Mouse (Mus musculus) natural killer cell, adult 2 months (primary cell): ENCODE measurements around the gene Jmjd6.

ENCODE experiments used
- DNase-seq, 2 experiments: peaks; one replicate each; pipeline ENCODE4 v3.0.0; 2022; ENCODE audit warnings: low spot score in 2 of 2

The Jmjd6 gene

GRCm38 (mm10) chr11:116843261-116844233, at the start of gene Jmjd6, which contains the start of gene Mettl23:
Gene Jmjd6, minus strand, starts transcription at chr11:116843449.
Gene Mettl23, plus strand, starts transcription at chr11:116843278.
- peak; percentile 95 to 96 for DNase-seq

GRCm38 (mm10) chr11:116887136-116887535, 43.9 kb upstream of the Jmjd6 start:
- DNase-seq, result no peak

GRCm38 (mm10) chr11:116885275-116886151, 42.3 kb upstream of the Jmjd6 start:
- peak; percentile 42 to 64 for DNase-seq

GRCm38 (mm10) chr11:116884061-116884460, 40.8 kb upstream of the Jmjd6 start:
- no peak for DNase-seq

DNA sequence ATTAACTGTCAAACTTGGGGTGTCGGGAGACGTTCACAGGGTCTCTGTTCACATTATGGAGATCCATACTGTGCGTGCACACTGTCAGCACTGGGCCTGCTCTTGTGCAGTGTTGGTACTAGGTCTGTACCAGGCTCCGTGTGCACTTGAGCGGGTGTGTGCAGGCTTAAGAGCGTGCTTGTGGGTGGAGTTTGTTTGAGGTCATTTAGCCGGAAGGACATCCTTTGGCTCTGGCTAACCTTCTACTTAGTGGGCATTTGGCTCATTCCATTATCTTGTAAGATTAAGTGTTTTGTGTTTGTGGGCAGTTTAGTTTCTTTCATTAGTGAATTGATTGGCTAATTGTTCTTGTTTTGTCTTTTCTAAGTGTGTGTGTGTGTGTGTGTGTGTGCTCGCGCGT, 39.2 kb upstream of the Jmjd6 start:
- DNase-seq, result no peak

DNA sequence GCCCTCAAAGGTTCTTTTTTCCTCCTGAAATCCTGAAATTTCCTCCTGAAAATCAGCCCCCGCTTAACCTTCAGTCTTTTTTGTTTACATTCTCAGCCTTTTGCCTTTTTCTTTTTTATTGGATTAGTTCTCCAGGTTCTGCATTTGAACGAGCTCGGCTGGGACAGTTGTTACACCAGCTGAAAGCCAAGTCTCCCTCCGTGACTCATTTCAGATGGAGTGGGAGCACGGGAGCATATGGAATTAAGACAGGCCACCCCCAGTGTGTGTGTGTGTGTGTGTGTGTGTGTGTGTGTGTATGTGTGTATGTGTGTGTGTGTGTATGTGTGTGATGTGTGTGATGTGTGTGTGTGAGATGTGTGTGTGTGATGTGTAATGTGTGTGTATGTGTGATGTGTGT, 38.2 kb upstream of the Jmjd6 start:
- DNase-seq, result no peak

GRCm38 (mm10) chr11:116880839-116881238, 37.6 kb upstream of the Jmjd6 start:
- no peak for DNase-seq

- DNase-seq, result no peak
Measured at GRCm38 (mm10) chr11:116878454-116878853, 35.2 kb upstream of the Jmjd6 start.

GRCm38 (mm10) chr11:116873987-116874386, 30.7 kb upstream of the Jmjd6 start:
- no peak for DNase-seq

DNA sequence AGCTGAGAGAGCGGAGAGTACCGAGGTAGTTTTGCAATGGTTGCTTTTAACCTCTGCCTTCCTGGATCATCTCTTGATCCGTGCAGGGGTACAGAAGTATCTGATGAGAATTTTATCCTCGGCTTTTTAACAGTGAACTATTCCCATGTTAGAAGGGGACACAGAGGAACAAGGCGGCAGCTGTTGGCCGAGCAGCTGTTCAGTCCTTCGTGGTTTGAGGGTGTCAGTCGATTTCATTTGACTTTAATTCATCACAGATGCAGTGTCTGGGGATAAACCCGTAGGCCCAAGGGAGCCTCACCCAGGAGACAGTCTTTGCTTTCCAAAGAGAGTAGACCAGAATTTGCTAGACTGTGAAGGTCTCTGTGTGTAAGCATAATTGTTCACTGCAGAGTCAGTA, 28.3 kb upstream of the Jmjd6 start:
- DNase-seq, result no peak

- DNase-seq, result no peak
Measured at GRCm38 (mm10) chr11:116869641-116870040, 26.4 kb upstream of the Jmjd6 start.

- DNase-seq, result no peak
Measured at GRCm38 (mm10) chr11:116869223-116869622, 26.0 kb upstream of the Jmjd6 start.

DNA sequence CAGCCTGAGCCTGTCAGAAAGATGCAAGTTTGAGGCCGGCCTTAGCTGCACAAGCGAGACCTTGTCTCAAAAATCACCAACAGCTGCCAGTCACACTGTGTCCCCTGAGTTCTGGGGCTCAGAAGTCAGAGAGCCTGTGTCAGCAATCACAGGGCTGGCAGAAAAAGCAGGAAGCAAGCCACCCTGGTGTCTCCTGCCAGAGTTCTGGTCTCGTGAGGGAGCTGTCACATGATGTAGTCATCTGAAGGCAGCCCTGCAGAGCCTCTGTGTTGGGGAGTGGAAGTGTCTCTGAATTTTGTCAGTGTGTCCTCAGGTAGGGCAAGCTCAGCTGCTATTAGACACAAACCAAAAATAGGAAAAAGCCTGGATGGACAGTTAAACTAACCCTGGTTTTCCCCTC, 24.9 kb upstream of the Jmjd6 start:
- no peak for DNase-seq

DNA sequence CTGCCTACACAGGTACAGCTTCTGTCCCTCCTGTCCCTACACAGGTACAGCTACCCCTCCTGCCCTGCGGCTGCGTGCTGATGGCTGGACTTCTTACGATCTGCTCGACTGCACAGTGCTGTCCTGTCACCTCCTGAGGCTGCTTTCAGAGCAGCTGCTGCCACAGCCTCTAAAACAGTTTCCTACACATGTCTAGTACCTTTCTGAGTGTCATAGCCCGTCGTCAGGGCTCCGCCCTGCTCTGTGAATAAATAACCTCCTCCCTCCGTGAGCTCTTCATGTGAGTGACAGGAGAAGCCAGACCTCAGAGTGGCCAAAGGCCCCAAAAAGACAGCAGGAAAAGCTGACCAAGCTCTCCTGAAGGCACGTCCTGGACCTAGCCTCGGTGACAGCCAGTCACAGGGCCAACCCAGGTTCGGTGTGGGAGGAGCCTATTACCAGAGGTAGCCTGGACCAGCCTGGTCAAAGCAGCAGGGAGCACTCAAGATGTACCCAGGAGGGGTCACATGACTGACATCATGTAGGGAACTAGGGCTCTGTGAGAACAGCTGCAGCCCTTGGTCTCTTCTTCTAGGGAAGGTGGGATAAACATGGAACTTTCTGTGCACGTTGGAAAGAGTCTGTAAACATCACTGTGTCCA, 22.8 kb upstream of the Jmjd6 start:
- DNase-seq, result no peak

DNA sequence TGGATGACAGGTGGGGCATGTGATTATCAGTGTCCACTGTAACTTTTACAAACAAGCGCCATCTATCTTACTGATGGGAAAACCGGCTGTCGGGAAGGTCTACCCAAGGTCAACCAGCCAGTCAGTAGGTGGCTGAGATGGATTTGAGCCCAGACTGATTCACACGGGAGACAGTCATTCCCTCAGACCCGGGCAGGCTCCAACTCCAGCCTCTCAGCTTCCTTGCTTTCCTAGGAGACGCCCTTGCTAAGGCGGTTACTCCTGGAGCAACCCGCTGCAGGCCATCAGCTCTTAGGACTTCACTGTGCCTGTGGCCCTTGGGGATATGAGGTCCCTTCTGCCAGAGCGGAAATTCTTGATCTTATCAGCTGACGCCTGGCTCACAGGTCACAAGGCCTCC, 21.2 kb upstream of the Jmjd6 start:
- no peak for DNase-seq

DNA sequence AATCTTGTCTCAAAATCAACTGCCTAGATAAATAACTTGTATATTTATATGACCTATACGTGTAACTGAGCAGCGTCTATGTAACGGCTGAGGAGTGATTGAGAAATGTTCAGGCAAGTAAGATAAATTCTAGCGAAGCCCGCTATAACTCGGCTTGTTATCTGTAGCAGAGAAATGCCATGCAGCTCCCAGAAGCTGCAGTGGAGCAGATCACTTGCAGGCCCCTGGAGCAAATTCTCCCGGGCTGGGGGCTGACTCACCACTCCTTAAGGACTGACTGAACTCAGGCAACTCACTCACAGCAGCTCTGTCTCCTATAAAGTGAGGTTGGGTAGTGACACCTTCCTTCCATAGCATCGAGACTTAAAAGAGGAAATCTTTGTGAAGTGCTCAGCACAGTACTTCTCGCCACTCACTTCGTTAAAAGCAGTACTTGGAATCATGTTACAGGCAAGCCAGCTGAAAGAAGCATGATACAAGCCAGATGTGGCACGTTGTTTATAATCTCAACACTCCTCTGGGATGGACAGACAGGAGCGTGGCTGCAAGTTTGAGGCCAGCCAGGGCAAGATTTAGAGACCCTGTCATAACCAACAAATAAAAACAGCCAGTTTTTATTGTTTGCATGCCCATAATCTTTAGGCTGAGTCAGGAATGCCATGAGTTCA, 14.1 kb upstream of the Jmjd6 start:
- DNase-seq, result no peak

DNA sequence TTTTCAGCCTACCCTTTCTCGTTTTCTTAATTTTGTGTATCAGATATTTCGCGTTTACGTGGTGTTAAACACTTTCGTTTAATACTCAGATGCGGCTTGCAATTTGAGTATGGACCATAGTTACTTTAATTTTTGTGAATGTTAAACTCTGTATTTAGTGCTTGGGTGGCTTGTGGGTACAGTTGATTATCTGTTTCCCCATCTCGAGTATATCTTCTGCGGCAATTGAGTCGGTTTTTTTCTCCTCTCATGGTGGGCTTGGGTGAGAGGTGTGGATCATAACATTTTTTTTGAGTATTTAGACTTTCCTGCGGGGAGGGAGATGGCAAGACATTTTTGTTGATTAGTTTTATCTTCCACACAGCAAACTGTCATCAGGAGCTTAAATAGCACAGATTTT, 11.0 kb upstream of the Jmjd6 start:
- no peak for DNase-seq

GRCm38 (mm10) chr11:116853512-116853928, 10.3 kb upstream of the Jmjd6 start:
- DNase-seq, result peak; percentile 95 to 96

DNA sequence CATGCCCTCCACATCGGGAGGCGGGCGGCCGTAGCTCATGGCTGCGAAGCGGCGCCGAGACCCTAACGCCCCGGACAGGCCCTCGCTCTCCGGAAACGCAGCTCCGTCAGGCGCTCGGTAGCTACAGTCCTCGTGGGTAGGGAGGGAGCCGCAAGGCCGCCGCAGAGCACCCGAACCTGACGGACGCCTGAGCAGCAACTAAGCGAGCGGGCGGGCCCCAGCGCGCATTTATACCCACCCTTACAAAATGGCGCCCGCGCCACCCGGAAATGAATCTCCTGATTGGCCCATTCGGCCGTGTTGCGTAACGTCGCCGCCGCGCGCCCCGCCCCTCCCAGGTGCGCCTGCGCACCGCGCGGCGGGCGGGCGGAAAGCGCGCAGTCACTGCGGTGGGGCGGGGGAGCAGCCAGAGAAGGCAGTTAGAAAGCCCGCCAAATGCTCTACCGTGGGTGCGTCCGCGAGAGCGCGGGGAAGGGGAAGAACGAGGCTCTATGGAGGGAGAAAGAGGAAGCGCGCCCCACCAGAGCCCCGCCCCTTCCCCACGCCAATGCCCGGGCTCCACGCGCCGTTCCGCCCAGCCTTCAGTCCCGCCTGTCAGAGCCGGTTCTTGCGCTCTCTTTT, 9.8 kb upstream of the Jmjd6 start, which contains the start of gene Srsf2:
TSS of gene Srsf2 (minus strand) at position 204 of the 621 bp plus-strand sequence.
- peak; percentile 96 to 97 for DNase-seq

DNA sequence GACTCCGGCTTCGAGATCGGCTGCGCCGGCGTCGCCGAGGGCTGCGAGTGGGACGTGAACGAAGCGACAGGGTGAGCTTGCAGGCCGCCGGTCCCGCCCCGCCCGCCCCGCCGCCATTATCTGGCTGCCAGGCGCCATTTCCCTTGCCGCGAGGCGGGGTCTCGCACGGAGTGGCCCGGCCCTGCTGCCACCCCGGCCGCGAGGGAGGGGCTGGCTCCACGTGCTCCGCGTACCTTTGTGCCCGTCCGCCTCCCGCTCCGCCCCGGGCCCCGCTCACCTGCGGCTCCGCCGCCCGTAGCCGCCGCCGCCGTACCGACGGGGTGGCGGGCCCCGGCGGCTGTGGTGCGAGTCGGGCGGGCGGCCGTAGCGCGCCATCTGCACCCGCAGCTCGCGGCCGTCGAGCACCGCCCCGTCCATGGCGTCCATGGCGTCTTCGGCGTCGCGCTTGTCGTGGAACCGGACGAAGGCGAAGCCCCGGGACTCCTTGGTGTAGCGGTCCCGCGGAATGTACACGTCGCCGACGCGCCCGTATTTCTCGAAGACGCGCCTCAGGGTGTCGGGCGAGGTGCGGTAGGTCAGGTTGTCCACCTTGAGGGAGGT, 9.1 kb upstream of the Jmjd6 start, which contains the start of gene Mfsd11:
TSS of gene Mfsd11 (plus strand) at position 150 of the 600 bp plus-strand sequence.
- DNase-seq, result peak; percentile 72 to 73
